Mouse (Mus musculus): ENCODE measurements at regions not wholly inside any gene's neighbourhood (a gene's known extent, or its start where the extent isn't known, plus 50 kb on each side); places are given as distances from the start of the nearest gene placed in this dataset.

- TF ChIP-seq CTCF (IDR thresholded peaks at IDR 0.05; ENCODE audit: extremely low read depth, insufficient read depth, low read length), result no peak
- no peak for TF ChIP-seq POLR2A (IDR thresholded peaks at IDR 0.05; ENCODE audit: extremely low read depth, insufficient read depth, low read length)
Measured at GRCm38 (mm10) chr5:42919328-42919727, 313.6 kb upstream of the Cpeb2 start.

All from cortical plate, adult 2 months (tissue).